Mouse (Mus musculus): Measurements from ENCODE around the gene Cad.
"Not testable (repeated sequence)": the region's sequence is repeated elsewhere in the genome, so short reads cannot be mapped to it uniquely, and the experiment has no call there.

The Cad gene

DNA sequence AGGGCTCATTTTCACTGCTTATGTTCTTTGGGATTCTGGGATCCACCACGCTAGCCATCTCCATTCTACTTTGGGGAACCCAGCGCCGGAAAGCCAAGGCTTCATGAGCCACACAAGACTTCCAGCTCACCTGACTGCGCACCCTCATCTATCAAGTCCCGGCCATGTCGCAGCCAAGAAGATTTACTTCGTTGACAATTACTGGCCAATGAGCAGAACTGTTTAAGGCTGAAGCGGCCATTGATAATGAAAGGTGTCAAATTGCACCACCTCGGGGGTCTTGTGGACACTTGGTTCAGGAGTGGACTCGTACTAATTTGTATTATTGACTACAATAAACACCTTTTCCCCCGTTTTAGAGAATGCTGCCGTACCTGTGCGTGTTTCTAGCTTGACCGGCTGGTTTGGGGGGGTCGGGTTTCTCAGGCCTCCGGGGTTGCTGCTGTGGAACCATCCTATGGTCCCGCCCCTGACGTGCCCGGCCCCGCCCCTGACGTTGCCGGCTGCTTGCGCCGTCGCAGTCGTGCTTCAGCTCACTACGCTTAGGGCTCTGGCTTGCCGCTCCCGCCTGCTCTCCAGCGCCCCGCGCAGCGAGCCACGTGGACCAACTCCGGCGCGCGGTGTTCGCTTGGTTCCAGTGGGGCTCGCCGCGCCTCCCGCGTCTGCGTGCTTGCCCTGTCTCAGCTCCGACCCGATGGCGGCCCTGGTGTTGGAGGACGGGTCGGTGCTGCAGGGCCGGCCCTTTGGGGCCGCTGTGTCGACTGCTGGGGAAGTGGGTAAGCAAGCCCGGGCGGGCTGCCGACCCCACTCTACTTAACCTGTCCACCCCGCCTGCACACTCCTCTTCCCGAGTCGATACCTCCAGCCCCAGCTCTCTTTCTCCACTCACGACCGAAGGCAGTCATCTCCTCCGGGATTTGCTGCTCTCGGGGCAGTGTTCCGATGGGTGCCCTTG lies at the start of gene Cad:
Gene Cad, plus strand, starts transcription at position 520 of the 955 bp plus-strand sequence.
- in situ Hi-C loops (cut with MboI; ENCODE audit: low pct_unique_long_range_greater_than_20kb in 1 of 2, low sequenced_read_pairs in 2 of 2, unreplicated experiment in 1 of 2) = no loop called here

DNA sequence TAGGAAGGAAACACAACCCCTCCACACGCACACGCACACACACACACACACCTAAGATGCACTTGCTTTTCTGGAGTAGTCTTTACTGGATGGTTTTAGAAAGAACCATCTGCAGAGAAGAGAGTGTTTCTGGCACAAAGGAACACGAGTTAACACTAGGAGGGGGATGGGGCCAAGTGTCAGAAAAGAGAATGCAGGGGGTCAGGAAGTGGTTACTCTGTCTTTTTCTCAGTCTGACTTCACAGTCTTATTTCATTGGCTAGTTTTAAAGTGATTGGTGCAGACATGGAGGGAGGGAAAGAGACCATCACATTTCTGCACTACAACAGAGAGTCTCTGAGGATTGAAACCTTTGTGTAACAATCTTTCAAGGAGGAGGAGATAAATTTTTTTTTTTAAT lies 41.8 kb upstream of the Cad start:
- in situ Hi-C loops (cut with MboI; ENCODE audit: low pct_unique_long_range_greater_than_20kb in 1 of 2, low sequenced_read_pairs in 2 of 2, unreplicated experiment in 1 of 2) = no loop called here

DNA sequence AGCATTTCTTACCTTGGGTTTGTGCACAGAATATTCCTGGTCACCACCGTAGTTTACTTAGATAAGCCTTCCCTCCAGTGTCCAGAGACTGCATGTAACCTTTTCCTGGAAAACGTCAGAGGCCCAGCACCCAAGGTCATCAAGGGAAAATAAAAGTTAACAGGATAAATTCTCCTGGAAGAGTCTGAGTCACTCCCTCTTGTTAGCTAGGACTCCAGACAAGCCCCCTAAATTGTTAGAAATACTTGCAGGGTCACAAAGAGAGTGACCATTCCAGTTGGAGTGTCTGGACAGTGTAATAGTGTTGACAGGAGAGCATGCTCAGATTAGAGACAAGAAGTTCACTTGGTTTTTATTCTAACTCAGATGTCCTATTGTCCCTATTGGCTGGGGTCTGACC lies 38.7 kb upstream of the Cad start:
- in situ Hi-C loops (cut with MboI; ENCODE audit: low pct_unique_long_range_greater_than_20kb in 1 of 2, low sequenced_read_pairs in 2 of 2, unreplicated experiment in 1 of 2) = no loop called here

DNA sequence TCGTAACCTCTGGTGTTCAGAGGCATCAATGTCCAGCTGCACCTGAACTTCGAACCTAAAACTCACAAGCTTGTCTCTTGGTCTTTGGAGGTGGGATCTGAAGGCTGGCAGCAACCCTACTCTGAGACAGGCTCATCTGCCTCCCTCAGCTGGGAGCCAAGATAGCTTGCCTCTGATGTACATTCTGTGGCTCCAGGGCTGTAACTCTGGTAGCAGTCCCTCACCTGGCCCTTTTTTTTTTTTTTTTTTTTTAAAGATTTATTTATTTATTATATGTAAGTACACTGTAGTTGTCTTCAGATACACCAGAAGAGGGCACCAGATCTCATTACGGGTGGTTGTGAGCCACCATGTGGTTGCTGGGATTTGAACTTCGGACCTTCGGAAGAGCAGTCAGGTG lies 32.8 kb upstream of the Cad start:
- in situ Hi-C loops (cut with MboI; ENCODE audit: low pct_unique_long_range_greater_than_20kb in 1 of 2, low sequenced_read_pairs in 2 of 2, unreplicated experiment in 1 of 2) = not testable (repeated sequence)

GRCm38 (mm10) chr5:31022690-31023089 lies 31.9 kb upstream of the Cad start:
- in situ Hi-C loops (cut with MboI; ENCODE audit: low pct_unique_long_range_greater_than_20kb in 1 of 2, low sequenced_read_pairs in 2 of 2, unreplicated experiment in 1 of 2) = no loop called here

DNA sequence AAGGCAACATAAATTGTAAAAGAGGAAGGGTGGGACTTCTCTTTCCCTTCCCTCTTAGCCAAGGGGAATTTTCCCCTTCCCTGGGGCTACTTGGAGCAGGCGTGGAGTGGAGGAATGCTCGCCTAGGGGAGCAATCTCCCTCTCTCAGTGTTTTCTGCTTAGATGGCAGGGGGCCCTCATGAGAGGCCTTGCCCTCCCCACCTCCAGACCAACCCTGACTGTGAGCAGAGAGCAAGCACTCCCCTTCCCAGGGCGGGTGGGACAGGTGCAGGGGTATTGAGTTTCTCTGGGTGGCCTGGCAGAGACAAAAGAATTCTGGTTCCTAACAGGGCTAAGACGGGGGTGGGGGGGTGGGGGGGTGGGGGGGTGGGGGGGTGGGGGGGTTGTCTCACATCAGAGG lies 31.3 kb upstream of the Cad start:
- in situ Hi-C loops (cut with MboI; ENCODE audit: low pct_unique_long_range_greater_than_20kb in 1 of 2, low sequenced_read_pairs in 2 of 2, unreplicated experiment in 1 of 2) = no loop called here

DNA sequence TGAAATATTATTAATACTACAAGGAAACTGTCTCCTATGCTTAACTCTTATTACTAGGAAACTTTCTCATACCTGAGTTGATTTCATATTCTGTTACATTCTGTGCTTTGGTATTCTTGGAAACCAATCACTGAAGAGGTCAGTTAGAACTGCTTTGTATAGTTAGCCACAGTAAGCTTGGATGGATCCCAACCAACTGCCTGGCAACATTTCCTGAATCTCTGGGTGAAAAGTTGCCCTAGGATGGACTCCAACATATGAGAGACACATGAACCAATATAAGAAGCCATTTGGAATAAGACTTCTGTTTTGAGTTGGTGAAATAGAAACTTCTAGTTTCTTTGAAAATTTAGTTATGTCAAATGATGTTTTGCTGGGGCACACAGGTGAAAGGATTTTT lies 29.9 kb upstream of the Cad start:
- in situ Hi-C loops (cut with MboI; ENCODE audit: low pct_unique_long_range_greater_than_20kb in 1 of 2, low sequenced_read_pairs in 2 of 2, unreplicated experiment in 1 of 2) = no loop called here

- in situ Hi-C loops (cut with MboI; ENCODE audit: low pct_unique_long_range_greater_than_20kb in 1 of 2, low sequenced_read_pairs in 2 of 2, unreplicated experiment in 1 of 2) = no loop called here
These were observed 23.7 kb upstream of the Cad start for GRCm38 (mm10) chr5:31030926-31031325.

GRCm38 (mm10) chr5:31031508-31031907 lies 23.1 kb upstream of the Cad start:
- in situ Hi-C loops (cut with MboI; ENCODE audit: low pct_unique_long_range_greater_than_20kb in 1 of 2, low sequenced_read_pairs in 2 of 2, unreplicated experiment in 1 of 2) = no loop called here

DNA sequence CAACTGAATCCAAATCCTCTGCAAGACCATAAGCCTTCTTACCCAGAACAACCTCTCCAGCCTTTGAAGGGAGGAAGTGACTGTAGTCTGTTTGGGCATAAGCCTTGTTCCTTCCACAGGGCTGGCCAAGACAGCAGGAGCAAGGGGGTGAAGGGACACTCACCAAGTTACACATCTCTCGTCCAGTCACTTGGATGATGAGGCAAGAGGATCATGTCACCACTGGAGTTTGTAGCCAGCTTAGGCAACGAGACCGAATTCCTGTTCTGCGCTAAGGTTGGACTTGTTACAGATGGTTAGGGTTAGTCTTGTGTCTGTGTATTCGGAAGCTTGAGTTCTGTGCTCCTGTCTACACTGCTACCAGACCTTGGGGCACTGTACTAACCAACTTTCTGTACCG lies 19.9 kb upstream of the Cad start:
- in situ Hi-C loops (cut with MboI; ENCODE audit: low pct_unique_long_range_greater_than_20kb in 1 of 2, low sequenced_read_pairs in 2 of 2, unreplicated experiment in 1 of 2) = no loop called here

GRCm38 (mm10) chr5:31036556-31036955 lies 18.0 kb upstream of the Cad start:
- in situ Hi-C loops (cut with MboI; ENCODE audit: low pct_unique_long_range_greater_than_20kb in 1 of 2, low sequenced_read_pairs in 2 of 2, unreplicated experiment in 1 of 2) = not testable (repeated sequence)

- in situ Hi-C loops (cut with MboI; ENCODE audit: low pct_unique_long_range_greater_than_20kb in 1 of 2, low sequenced_read_pairs in 2 of 2, unreplicated experiment in 1 of 2) = no loop called here
These were observed 16.3 kb upstream of the Cad start for GRCm38 (mm10) chr5:31038171-31038845.

DNA sequence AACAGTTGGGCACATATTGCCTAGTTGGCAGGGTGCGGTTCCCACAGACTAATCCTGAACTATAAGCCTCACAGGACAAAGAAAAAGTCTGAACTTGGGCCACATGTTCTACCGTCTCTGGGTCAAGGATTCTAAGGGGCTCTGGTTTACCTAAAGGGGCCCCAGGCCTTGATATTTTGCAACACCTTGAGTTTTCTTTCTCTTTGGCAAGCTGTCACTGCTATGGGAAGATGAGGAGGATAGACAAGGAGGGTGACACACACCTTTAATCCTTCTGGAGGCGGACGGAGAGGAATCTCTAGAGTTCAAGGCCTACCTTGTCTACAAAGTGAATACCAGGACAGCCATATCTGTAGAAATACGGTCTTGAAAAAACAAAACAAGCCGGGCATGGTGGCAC lies 8.2 kb upstream of the Cad start:
- in situ Hi-C loops (cut with MboI; ENCODE audit: low pct_unique_long_range_greater_than_20kb in 1 of 2, low sequenced_read_pairs in 2 of 2, unreplicated experiment in 1 of 2) = no loop called here

DNA sequence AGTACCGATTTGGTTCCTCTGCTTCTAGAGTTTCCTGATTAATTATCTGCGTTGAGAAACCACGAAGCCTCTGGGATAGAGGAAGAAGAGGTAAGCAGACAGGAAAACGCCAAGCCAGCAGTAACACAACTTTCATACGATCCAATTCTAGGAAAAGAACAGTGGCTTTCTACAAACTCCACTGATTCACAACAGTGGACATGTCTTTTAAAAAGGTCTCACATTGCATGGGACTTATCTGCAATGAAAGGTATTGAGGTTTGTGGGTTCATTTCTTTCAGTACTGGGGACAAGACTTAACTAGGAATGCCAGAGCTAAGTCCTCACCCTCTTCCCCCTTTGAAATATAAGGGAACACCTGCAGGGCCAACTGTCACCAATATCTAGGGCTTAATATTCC lies 7.5 kb upstream of the Cad start:
- in situ Hi-C loops (cut with MboI; ENCODE audit: low pct_unique_long_range_greater_than_20kb in 1 of 2, low sequenced_read_pairs in 2 of 2, unreplicated experiment in 1 of 2) = no loop called here

- in situ Hi-C loops (cut with MboI; ENCODE audit: low pct_unique_long_range_greater_than_20kb in 1 of 2, low sequenced_read_pairs in 2 of 2, unreplicated experiment in 1 of 2) = no loop called here
These were observed 6.5 kb upstream of the Cad start, which contains the start of gene Atraid for GRCm38 (mm10) chr5:31047848-31048762. Gene Atraid (plus strand): TSS chr5:31048312.

- in situ Hi-C loops (cut with MboI; ENCODE audit: low pct_unique_long_range_greater_than_20kb in 1 of 2, low sequenced_read_pairs in 2 of 2, unreplicated experiment in 1 of 2) = no loop called here
These were observed 5.6 kb upstream of the Cad start, which contains the start of gene Slc5a6 for GRCm38 (mm10) chr5:31048763-31049641. Gene Slc5a6 (minus strand): TSS chr5:31048924.

- in situ Hi-C loops (cut with MboI; ENCODE audit: low pct_unique_long_range_greater_than_20kb in 1 of 2, low sequenced_read_pairs in 2 of 2, unreplicated experiment in 1 of 2) = no loop called here
These were observed 4.2 kb upstream of the Cad start for GRCm38 (mm10) chr5:31050427-31050826.

DNA sequence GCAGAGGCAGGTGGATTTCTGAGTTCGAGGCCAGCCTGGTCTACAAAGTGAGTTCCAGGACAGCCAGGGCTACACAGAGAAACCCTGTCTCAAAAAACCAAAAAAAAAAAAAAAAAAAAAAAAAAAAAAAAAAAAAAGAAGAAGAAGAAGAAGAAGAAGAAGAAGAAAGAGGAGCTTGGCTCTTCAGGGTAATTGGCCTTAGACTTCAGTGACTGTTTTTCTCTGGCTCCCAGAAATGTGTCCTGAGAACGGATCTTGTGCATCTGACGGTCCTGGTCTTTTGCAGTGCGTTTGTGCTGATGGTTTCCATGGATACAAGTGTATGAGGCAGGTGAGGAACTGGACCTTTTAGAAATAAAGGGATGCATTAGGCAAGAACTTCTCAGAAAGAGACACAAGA lies 852 bp upstream of the Cad start:
- in situ Hi-C loops (cut with MboI; ENCODE audit: low pct_unique_long_range_greater_than_20kb in 1 of 2, low sequenced_read_pairs in 2 of 2, unreplicated experiment in 1 of 2) = not testable (repeated sequence)
